Mouse (Mus musculus): ENCODE measurements around the gene Srf. TPM values are rescaled to one million over a fixed set of nuclear protein-coding genes. Genes with fewer than 3 reads are reported as not detected.

Gene Srf
- polyA plus RNA-seq, 1 experiment from 2014 or later = 5.0 TPM

DNA sequence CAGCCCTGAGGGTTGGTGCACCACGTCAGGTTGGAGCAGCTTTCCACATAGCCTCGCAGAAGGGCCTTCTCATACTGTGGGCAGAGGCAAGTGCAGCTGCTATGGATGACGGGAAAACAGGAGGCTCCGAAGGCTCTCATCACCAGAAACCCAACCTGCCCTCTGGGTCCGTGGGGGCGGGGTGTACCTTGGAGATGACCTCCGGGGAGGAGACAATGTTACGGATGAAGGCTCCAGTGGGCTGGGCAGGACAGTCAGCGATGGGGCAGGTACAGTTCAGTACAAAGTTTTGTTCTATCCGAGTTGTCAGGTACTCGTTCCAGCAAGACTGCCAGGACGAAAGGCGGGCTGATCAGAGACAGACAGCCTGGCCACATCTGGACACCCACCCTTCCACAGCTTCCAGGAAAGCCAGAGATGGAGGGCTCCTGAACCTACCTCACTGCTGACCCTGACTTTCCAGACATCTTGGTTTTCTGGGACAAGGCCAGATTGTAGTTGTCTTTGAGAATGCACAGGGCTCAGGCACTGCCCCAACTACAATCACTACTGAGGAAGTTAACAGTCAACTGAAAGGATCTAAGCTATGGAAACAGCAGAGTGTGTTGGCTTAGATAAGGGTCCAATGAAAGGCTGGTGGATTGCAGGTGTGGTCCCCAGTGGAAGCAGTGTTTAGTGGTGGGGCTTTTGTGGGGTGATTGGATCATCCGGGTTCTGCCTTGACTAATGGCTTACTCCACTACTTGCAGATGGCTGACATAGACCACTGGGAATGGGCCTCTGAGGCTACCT lies 51.9 kb downstream of the Srf start:
- no peaks in the 10 kb centered on the region for H3K4me1 ChIP-seq
- no peak overlapping the region; the same call in 1 of the 2 replicates for H3K27ac ChIP-seq (replicated peaks)
- no peak for DNase-seq (ENCODE audit: low spot score)
- 83% methylated on average over 14 of the region's 14 CpGs for WGBS
- no peaks in the 10 kb centered on the region for H3K27me3 ChIP-seq (ENCODE audit: low read depth, poor library complexity, severe bottlenecking)
- H3K9me3 ChIP-seq (replicated peaks) = no peaks in the 10 kb centered on the region
- no peak overlapping the region for H3K4me3 ChIP-seq
- H3K36me3 ChIP-seq = peaks cover 37% of the 10 kb centered on the region

DNA sequence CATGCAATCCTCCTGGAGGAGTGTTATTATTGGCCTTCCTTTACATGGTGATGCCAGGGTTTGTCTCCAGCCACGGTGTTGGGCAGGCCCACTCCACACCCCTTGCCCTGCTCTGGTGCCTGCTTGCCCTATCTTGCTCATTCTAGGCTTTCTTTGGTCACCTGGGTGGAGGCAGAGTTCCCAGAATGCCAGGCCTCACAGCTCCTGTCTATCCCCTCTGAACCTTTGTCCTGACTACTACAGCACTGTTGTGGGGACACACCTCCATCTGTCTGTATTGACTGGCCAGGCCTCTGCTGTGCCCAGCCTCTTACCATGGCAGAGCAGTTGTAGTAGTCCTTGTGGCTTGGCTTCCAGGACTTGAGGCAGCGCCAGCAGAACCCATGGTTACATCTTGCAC lies 53.2 kb downstream of the Srf start:
- Histone ChIP-seq H3K36me3 (peaks cover 49% of the 10 kb centered on the region), H3K27ac (replicated peaks) (no peak overlapping the region), H3K9me3 (replicated peaks) (no peaks in the 10 kb centered on the region), H3K27me3 (ENCODE audit: low read depth, poor library complexity, severe bottlenecking) (no peaks in the 10 kb centered on the region), H3K4me3 (no peak overlapping the region), H3K4me1 (peaks cover 9% of the 10 kb centered on the region)
- DNase-seq (ENCODE audit: low spot score) = no peak
- WGBS = 80% methylated on average over 2 of the region's 2 CpGs

Small RNA genes lying within 50 kb of the gene (microRNA-seq; reads per million reads assigned to microRNA genes)
- gene Mir6976 = not detected

Other genes starting within 250 kb of the Srf start
- gene Abcc10, start 227.8 kb downstream of the Srf start, polyA plus RNA-seq (2016; fragmentation: Nextera tagmentation; extraction: Ambion mirVana) = 7.6 and 8.9 TPM in 2 replicates
- gene Zfp318, start 172.4 kb downstream of the Srf start, polyA plus RNA-seq (2016; fragmentation: Nextera tagmentation; extraction: Ambion mirVana) = 7.8 and 9.9 TPM in 2 replicates
- gene Crip3, start 127.2 kb downstream of the Srf start, polyA plus RNA-seq (2016; fragmentation: Nextera tagmentation; extraction: Ambion mirVana) = 0.72 and 0.85 TPM in 2 replicates
- gene Slc22a7, start 117.7 kb downstream of the Srf start, polyA plus RNA-seq (2016; fragmentation: Nextera tagmentation; extraction: Ambion mirVana) = not detected in 2 replicates
- 0.81 and 1.8 TPM in 2 replicates for gene Ttbk1, start 68.5 kb downstream of the Srf start, polyA plus RNA-seq (2016; fragmentation: Nextera tagmentation; extraction: Ambion mirVana)
- gene Dnph1, start 59.5 kb downstream of the Srf start, polyA plus RNA-seq (2016; fragmentation: Nextera tagmentation; extraction: Ambion mirVana) = 85.2 and 98.4 TPM in 2 replicates
- 4.4 and 6.3 TPM in 2 replicates for gene Cul9, start 9.8 kb downstream of the Srf start, polyA plus RNA-seq (2016; fragmentation: Nextera tagmentation; extraction: Ambion mirVana)
- 65.3 and 68.4 TPM in 2 replicates for gene Ptk7, start 73.3 kb upstream of the Srf start, polyA plus RNA-seq (2016; fragmentation: Nextera tagmentation; extraction: Ambion mirVana)
- gene Klc4, start 89.8 kb upstream of the Srf start, polyA plus RNA-seq (2016; fragmentation: Nextera tagmentation; extraction: Ambion mirVana) = 33.0 and 40.3 TPM in 2 replicates
- 126 and 129 TPM in 2 replicates for gene Mrpl2, start 90.1 kb upstream of the Srf start, polyA plus RNA-seq (2016; fragmentation: Nextera tagmentation; extraction: Ambion mirVana)
- 37.4 and 45.1 TPM in 2 replicates for gene Cul7, start 94.2 kb upstream of the Srf start, polyA plus RNA-seq (2016; fragmentation: Nextera tagmentation; extraction: Ambion mirVana)
- gene Rrp36, start 118.2 kb upstream of the Srf start, polyA plus RNA-seq (2016; fragmentation: Nextera tagmentation; extraction: Ambion mirVana) = 69.4 and 69.6 TPM in 2 replicates
- 178 and 180 TPM in 2 replicates for gene Mea1, start 122.6 kb upstream of the Srf start, polyA plus RNA-seq (2016; fragmentation: Nextera tagmentation; extraction: Ambion mirVana)
- 126 and 128 TPM in 2 replicates for gene Klhdc3, start 124.7 kb upstream of the Srf start, polyA plus RNA-seq (2016; fragmentation: Nextera tagmentation; extraction: Ambion mirVana)
- gene Ppp2r5d, start 148.9 kb upstream of the Srf start, polyA plus RNA-seq (2016; fragmentation: Nextera tagmentation; extraction: Ambion mirVana) = 140 and 146 TPM in 2 replicates
- gene Pex6, start 155.3 kb upstream of the Srf start, polyA plus RNA-seq (2016; fragmentation: Nextera tagmentation; extraction: Ambion mirVana) = 20.5 and 20.8 TPM in 2 replicates
- gene Gnmt, start 173.0 kb upstream of the Srf start, polyA plus RNA-seq (2016; fragmentation: Nextera tagmentation; extraction: Ambion mirVana) = 0.35 and 0.62 TPM in 2 replicates
- 69.5 and 75.0 TPM in 2 replicates for gene Cnpy3, start 196.0 kb upstream of the Srf start, polyA plus RNA-seq (2016; fragmentation: Nextera tagmentation; extraction: Ambion mirVana)
- gene Ptcra, start 207.5 kb upstream of the Srf start, polyA plus RNA-seq (2016; fragmentation: Nextera tagmentation; extraction: Ambion mirVana) = 0.53 and 0.55 TPM in 2 replicates
- gene 2310039H08Rik, start 216.5 kb upstream of the Srf start, polyA plus RNA-seq (2016; fragmentation: Nextera tagmentation; extraction: Ambion mirVana) = 63.2 and 65.2 TPM in 2 replicates
- gene Rpl7l1, start 226.5 kb upstream of the Srf start, polyA plus RNA-seq (2016; fragmentation: Nextera tagmentation; extraction: Ambion mirVana) = 197 and 219 TPM in 2 replicates